Mouse (Mus musculus) c-Kit-negative CD71-positive TER-119-positive erythroid progenitor cells, embryonic 14.5 days (primary cell): ENCODE data around the gene Vav2.

Experiments
- DNase-seq: peaks from one replicate; pipeline ENCODE4 v3.0.0-alpha.2; 2013; ENCODE audit warnings: low read depth, low spot score

Gene Vav2

GRCm38 (mm10) chr2:27320820-27321219, 106.0 kb downstream of the Vav2 start:
- no peak for DNase-seq

GRCm38 (mm10) chr2:27318606-27319005, 108.2 kb downstream of the Vav2 start:
- no peak for DNase-seq

- no peak for DNase-seq
These were observed 108.6 kb downstream of the Vav2 start for GRCm38 (mm10) chr2:27318197-27318596.

GRCm38 (mm10) chr2:27316167-27316566, 110.7 kb downstream of the Vav2 start:
- no peak for DNase-seq

GRCm38 (mm10) chr2:27314269-27314668, 112.6 kb downstream of the Vav2 start:
- no peak for DNase-seq

- no peak for DNase-seq
These were observed 114.3 kb downstream of the Vav2 start for GRCm38 (mm10) chr2:27312500-27312899.

- no peak for DNase-seq
These were observed 115.2 kb downstream of the Vav2 start for GRCm38 (mm10) chr2:27311606-27312005.

- DNase-seq, result no peak
These were observed 115.9 kb downstream of the Vav2 start for GRCm38 (mm10) chr2:27310908-27311307.

- no peak for DNase-seq
These were observed 116.6 kb downstream of the Vav2 start for GRCm38 (mm10) chr2:27310221-27310620.

GRCm38 (mm10) chr2:27306628-27307027, 120.2 kb downstream of the Vav2 start:
- DNase-seq, result no peak

GRCm38 (mm10) chr2:27304741-27305140, 122.1 kb downstream of the Vav2 start:
- DNase-seq, result no peak

- DNase-seq, result no peak
These were observed 122.8 kb downstream of the Vav2 start for GRCm38 (mm10) chr2:27304074-27304473.

- no peak for DNase-seq
These were observed 125.3 kb downstream of the Vav2 start for GRCm38 (mm10) chr2:27301444-27302111.

- no peak for DNase-seq
These were observed 125.9 kb downstream of the Vav2 start for GRCm38 (mm10) chr2:27300725-27301443.

- DNase-seq, result no peak
These were observed 130.0 kb downstream of the Vav2 start for GRCm38 (mm10) chr2:27296656-27297406.

- no peak for DNase-seq
These were observed 132.1 kb downstream of the Vav2 start for GRCm38 (mm10) chr2:27294777-27295176.

- DNase-seq, result peak; percentile 26
These were observed 137.8 kb downstream of the Vav2 start for GRCm38 (mm10) chr2:27289019-27289418.

- no peak for DNase-seq
These were observed 139.7 kb downstream of the Vav2 start for GRCm38 (mm10) chr2:27286971-27287710.

GRCm38 (mm10) chr2:27284441-27284840, 142.4 kb downstream of the Vav2 start:
- no peak for DNase-seq

- DNase-seq, result no peak
These were observed 145.1 kb downstream of the Vav2 start for GRCm38 (mm10) chr2:27281771-27282170.

GRCm38 (mm10) chr2:27280920-27281611, 145.8 kb downstream of the Vav2 start:
- DNase-seq, result peak; percentile 20
